Mouse (Mus musculus) forebrain, embryonic 14.5 days (tissue): ENCODE data around the gene Actr6. TPM values are rescaled to one million over a fixed set of nuclear protein-coding genes. Genes with fewer than 3 reads are reported as not detected.

Experiments
- ATAC-seq: fragments of 200-750 bp; cut with Nextera tagmentation; 2 replicates; pipeline ENCODE4 v1.8.0; 2017; ENCODE audit warnings: mild to moderate bottlenecking, moderate library complexity
- DNase-seq: peaks from one replicate; pipeline ENCODE4 v3.0.0-alpha.2; 2015; ENCODE audit warnings: low spot score
- H3K27ac ChIP-seq: fragments of 300-500 bp; sonication (generic); 2 replicates; pipeline ENCODE4 v1.5.1; 2014; ENCODE audit warnings: low read depth, mild to moderate bottlenecking, control low read depth, low read length, moderate library complexity
- H3K27me3 ChIP-seq: fragments of 300-500 bp; sonication (generic); replicated peaks from 2 replicates; pipeline ENCODE4 v1.6.1; 2014; ENCODE audit warnings: low read length, control low read depth, mixed read lengths; ENCODE audit not compliant: control insufficient read depth, insufficient read depth
- H3K36me3 ChIP-seq: fragments of 300-500 bp; sonication (generic); 2 replicates; pipeline ENCODE4 v1.6.1; 2014; ENCODE audit warnings: low read length, control low read depth; ENCODE audit not compliant: control insufficient read depth, insufficient read depth
- H3K4me1 ChIP-seq: fragments of 300-500 bp; sonication (generic); 2 replicates; pipeline ENCODE4 v1.6.1; 2014; ENCODE audit warnings: antibody characterized with exemption, low read length, control low read depth; ENCODE audit not compliant: control insufficient read depth, insufficient read depth
- H3K4me2 ChIP-seq: fragments of 300-500 bp; sonication (generic); 2 replicates; pipeline ENCODE4 v1.6.1; 2014; ENCODE audit warnings: mild to moderate bottlenecking, control low read depth, low read length
- H3K4me3 ChIP-seq: fragments of 300-500 bp; sonication (generic); 2 replicates; pipeline ENCODE4 v1.5.1; 2014; ENCODE audit warnings: low read depth, low read length, control low read depth
- H3K9ac ChIP-seq: fragments of 300-500 bp; sonication (generic); 2 replicates; pipeline ENCODE4 v1.6.1; 2014; ENCODE audit warnings: mild to moderate bottlenecking, low read length, control low read depth, moderate library complexity
- H3K9me3 ChIP-seq: fragments of 300-500 bp; sonication (generic); replicated peaks from 2 replicates; pipeline ENCODE4 v1.6.1; 2016; ENCODE audit warnings: low read length, control low read depth, mixed read lengths; ENCODE audit not compliant: control insufficient read depth
- WGBS: fragments of 180-500 bp; shearing (Covaris S2); extraction: QIAGEN DNeasy Blood & Tissue Kit; methylation state at CpG from one replicate; pipeline ENCODE4 v1.1.7; 2014; 5-methylcytosine and 5-hydroxymethylcytosine counted together
- polyA plus RNA-seq: library from polyadenylated mRNA; unstranded; fragments of >200 nt; fragmentation: Nextera tagmentation; extraction: Ambion mirVana; gene quantifications from 2 replicates; pipeline ENCODE4 v1.2.1, GENCODE M21; 2014

Actr6 gene
- polyA plus RNA-seq, 1 experiment from 2014 or later: 63.3 TPM

DNA sequence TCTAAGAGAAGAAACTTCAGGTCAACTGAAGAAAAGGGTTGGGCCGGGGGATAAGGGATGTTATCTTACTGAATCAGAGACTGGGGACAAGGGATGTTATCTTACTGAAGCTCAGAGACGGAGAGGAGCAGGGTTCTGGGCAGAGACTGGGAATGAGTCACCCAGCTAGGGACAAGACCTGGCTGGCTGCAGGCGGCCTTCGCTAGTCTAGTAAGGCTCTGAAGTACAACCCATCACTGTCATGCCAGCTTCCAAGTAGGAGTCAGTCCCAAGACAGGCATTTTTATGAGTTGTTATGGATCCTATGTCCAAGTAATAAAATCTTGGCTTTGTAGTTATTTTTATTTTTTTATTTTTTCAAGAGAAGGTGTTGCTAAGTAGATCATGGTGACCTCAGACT lies 11.2 kb upstream of the Actr6 start:
- no peaks in the 10 kb centered on the region for H3K36me3 ChIP-seq

GRCm38 (mm10) chr10:89740995-89741394 lies 8.9 kb upstream of the Actr6 start:
- 78% methylated on average over 6 of the region's 6 CpGs for WGBS
- Histone ChIP-seq H3K36me3 (no peaks in the 10 kb centered on the region), H3K27me3 (no peaks in the 10 kb centered on the region), H3K27ac (no peak overlapping the region), H3K4me2 (no peak overlapping the region), H3K9me3 (no peaks in the 10 kb centered on the region), H3K9ac (no peak overlapping the region), H3K4me1 (no peaks in the 10 kb centered on the region), H3K4me3 (no peak overlapping the region)
- DNase-seq (no peak), ATAC-seq (no peak)

More for the DNA sequence above, 11.2 kb upstream of the Actr6 start:
- H3K4me3 ChIP-seq: no peak overlapping the region
- no peak overlapping the region for H3K4me2 ChIP-seq
- H3K27me3 ChIP-seq: no peaks in the 10 kb centered on the region
- no peak overlapping the region for H3K27ac ChIP-seq
- H3K4me1 ChIP-seq: 0 out of 2 replicates have a peak, but pooled peaks cover 3% of the 10 kb centered on the region
- H3K9me3 ChIP-seq: no peaks in the 10 kb centered on the region
- no peak overlapping the region for H3K9ac ChIP-seq
- 96% methylated on average over 4 of the region's 4 CpGs for WGBS
- no peak for ATAC-seq
- DNase-seq: no peak

DNA sequence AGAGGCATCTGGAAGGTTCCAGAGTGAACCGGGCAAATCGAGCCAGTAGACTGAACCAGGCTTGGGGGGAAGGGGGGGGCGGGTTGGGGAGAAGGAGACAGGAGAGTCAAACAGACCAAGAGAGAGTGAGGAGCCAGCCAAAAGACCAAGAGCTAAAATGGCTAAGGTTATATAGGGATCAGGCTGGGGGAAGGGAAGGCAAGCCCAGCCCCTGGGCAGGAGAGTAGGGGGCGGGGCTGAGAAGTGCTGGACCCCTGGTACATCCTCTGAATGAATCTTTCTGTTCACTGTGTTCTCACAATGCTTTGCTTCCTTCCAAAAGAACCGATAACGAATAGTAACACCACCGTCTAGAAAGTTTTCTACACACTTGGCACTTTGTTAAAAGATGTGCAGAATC lies 7.6 kb upstream of the Actr6 start:
- Histone ChIP-seq H3K9ac (no peak overlapping the region), H3K36me3 (no peaks in the 10 kb centered on the region), H3K4me1 (no peaks in the 10 kb centered on the region), H3K4me3 (no peak overlapping the region), H3K9me3 (no peaks in the 10 kb centered on the region), H3K4me2 (no peak overlapping the region), H3K27me3 (no peaks in the 10 kb centered on the region), H3K27ac (no peak overlapping the region)
- WGBS: 28% methylated on average over 7 of the region's 7 CpGs
- no peak for ATAC-seq
- DNase-seq: no peak

GRCm38 (mm10) chr10:89738395-89738794 lies 6.3 kb upstream of the Actr6 start:
- Histone ChIP-seq H3K27ac (no peak overlapping the region), H3K4me2 (no peak overlapping the region), H3K36me3 (no peaks in the 10 kb centered on the region), H3K9ac (no peak overlapping the region), H3K4me1 (no peaks in the 10 kb centered on the region), H3K4me3 (no peak overlapping the region), H3K9me3 (no peaks in the 10 kb centered on the region), H3K27me3 (0 out of 2 replicates have a peak, but pooled peaks cover 3% of the 10 kb centered on the region)
- DNase-seq (no peak), ATAC-seq (no peak)
- 93% methylated on average over 9 of the region's 9 CpGs for WGBS

DNA sequence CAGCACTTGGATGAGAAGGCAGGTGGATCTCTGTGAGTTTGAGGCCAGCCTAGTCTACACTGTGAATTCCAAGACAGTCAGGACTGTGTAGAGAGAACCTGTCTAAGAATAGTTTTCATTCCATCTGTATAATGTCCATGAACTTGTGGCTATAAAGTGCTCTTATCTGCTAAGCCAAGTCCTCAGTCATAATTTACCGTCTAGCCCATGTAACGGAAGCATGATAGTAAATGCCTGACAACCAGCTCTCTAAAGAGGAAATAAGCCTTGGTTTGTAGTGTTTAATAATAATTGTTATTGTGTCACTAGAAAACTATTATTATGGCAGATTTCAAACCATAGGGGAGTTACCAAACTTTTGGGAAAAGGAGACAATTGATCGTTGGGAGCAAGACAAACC lies 5.8 kb upstream of the Actr6 start:
- Histone ChIP-seq H3K27me3 (0 out of 2 replicates have a peak, but pooled peaks cover 3% of the 10 kb centered on the region), H3K9me3 (no peaks in the 10 kb centered on the region), H3K4me3 (no peak overlapping the region), H3K4me2 (no peak overlapping the region), H3K36me3 (no peaks in the 10 kb centered on the region), H3K27ac (no peak overlapping the region), H3K9ac (no peak overlapping the region), H3K4me1 (peaks cover under 1% of the 10 kb centered on the region)
- no peak for DNase-seq
- ATAC-seq: no peak
- WGBS: 95% methylated on average over 3 of the region's 3 CpGs

DNA sequence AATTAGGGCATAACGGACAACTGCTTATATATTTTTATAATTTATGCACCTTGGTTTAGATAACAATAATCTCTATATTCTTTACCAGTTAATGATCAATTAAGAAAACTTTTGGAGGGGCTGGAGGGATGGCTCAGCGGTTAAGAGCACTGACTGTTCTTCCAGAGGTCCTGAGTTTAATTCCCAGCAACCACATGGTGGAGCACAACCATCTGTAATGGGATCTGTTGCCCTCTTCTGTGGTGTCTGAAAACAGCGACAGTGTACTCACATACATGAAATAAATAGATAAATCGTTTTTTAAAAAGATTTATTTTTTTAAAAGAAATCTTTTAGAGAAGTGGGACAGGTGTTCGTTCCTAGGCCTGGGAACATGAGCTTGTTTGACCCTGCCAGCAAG lies 5.0 kb upstream of the Actr6 start:
- H3K27me3 ChIP-seq: 0 out of 2 replicates have a peak, but pooled peaks cover 3% of the 10 kb centered on the region
- DNase-seq (no peak), ATAC-seq (no peak)
- H3K4me1 ChIP-seq: peaks cover 4% of the 10 kb centered on the region
- no peak overlapping the region for H3K27ac ChIP-seq
- WGBS: 43% methylated on average over 5 of the region's 5 CpGs
- no peak overlapping the region for H3K9ac ChIP-seq
- no peaks in the 10 kb centered on the region for H3K36me3 ChIP-seq
- no peak overlapping the region for H3K4me2 ChIP-seq
- H3K4me3 ChIP-seq: no peak overlapping the region
- H3K9me3 ChIP-seq: no peaks in the 10 kb centered on the region

GRCm38 (mm10) chr10:89731341-89731740 lies 754 bp downstream of the Actr6 start:
- Histone ChIP-seq H3K4me2 (peak overlapping the region; percentile 59), H3K27me3 (0 out of 2 replicates have a peak, but pooled peaks cover 3% of the 10 kb centered on the region), H3K4me1 (peaks cover 12% of the 10 kb centered on the region), H3K9ac (peak overlapping the region; percentile 72), H3K9me3 (no peaks in the 10 kb centered on the region), H3K4me3 (peak overlapping the region; percentile 69), H3K27ac (no peak overlapping the region), H3K36me3 (peaks cover 7% of the 10 kb centered on the region)
- ATAC-seq (no peak), DNase-seq (no peak)
- 17% methylated on average over 5 of the region's 5 CpGs for WGBS

DNA sequence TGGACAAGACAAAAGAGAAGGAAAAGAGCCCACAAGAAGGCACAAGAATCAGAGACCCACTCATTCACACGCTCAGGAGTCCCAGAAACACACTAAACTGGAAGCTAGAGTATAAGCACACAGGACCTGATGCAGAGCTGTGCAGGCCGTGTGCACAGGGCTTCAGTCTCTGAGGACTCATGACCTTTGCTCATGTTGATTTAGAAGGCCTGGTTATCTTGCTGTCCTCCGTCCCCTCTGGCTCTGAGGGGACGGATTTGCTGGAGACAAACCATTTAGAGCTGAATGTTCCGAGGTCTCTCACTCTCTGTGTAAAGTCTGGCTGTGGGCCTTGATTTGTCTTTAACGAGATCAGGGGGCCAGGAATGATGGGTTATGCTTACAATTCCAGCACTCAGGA lies 1.7 kb downstream of the Actr6 start:
- 83% methylated on average over 6 of the region's 6 CpGs for WGBS
- Histone ChIP-seq H3K36me3 (peaks cover 16% of the 10 kb centered on the region), H3K27ac (no peak overlapping the region), H3K4me1 (peaks cover 12% of the 10 kb centered on the region), H3K4me3 (no peak overlapping the region), H3K27me3 (0 out of 2 replicates have a peak, but pooled peaks cover 3% of the 10 kb centered on the region), H3K9me3 (no peaks in the 10 kb centered on the region), H3K4me2 (no peak overlapping the region), H3K9ac (no peak overlapping the region)
- no peak for DNase-seq
- ATAC-seq: no peak

DNA sequence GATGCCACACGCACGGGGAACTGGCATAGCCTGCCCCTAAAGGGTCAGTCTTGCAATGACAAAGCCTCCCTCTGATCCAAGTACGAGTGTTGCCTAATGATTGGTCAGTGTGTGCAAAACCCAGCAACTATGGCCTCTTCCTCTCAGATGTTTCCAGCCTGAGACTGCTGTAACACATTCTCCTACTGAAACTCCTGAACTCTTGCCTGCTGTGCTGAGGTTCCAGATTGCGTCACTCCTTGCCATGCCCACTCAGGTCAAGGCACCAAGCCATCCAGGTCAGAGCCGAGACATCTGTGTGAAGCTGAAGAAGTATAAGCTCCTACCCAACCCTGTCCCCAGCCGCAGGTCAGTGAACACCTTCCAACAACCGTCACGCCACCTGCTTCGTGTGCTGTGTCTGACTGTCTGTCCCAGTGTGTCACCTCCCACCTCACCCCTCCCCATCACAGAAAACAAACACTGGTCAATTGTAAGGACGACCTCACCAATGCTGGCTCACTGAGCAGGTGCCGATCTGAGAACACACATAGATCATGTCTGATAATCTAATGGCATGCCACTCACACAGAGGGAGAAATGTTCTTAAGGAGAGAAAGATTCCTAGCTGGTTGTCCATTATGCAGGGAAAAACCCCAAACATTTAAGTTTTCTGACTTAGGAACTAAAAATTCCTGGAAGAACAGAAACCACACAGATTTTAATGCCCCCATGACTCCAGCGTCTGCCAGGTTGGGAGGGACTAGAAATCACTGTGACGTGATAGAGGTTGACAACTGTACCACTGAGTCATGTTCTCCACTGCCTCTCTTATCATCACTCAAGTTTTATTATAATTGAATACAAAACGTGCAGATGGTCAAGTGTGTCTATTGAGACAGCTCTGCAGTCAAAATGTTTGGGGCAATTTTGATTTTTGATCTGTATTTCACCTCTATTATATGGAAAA lies 9.6 kb downstream of the Actr6 start:
- Histone ChIP-seq H3K36me3 (peaks cover 50% of the 10 kb centered on the region), H3K27me3 (no peaks in the 10 kb centered on the region), H3K27ac (no peak overlapping the region), H3K4me2 (no peak overlapping the region), H3K9ac (no peak overlapping the region), H3K4me3 (no peak overlapping the region), H3K4me1 (no peaks in the 10 kb centered on the region), H3K9me3 (no peaks in the 10 kb centered on the region)
- ATAC-seq (no peak), DNase-seq (no peak)
- 92% methylated on average over 14 of the region's 14 CpGs for WGBS
